ENCODE assay signal across 11 mouse cellular contexts in genomic region chr9:118632758-118633143, GRCm38 (mm10). TPM values are rescaled to one million over a fixed set of nuclear protein-coding genes. Genes with fewer than 3 reads are reported as not detected.
A peak's percentile ranks its signal among the peaks of the same experiment; 100 is the strongest.
DNase-seq lines count a peak whose midpoint lies in the region; ATAC-seq lines count a peak whose summit lies in the region.
"Had no signal": no experiment of that assay in that cellular context is flagged by ENCODE, and none has a peak within 500 bp of the region (broad histone marks: within the 10 kb centered on the region; RNA-seq: fewer than 3 reads in every experiment).

No protein-coding gene starts in this region.

- peak; percentile 57; the same call in 1 of the 2 replicates for ATAC-seq in frontal cortex, adult (ENCODE audit: low TSS enrichment)
- ATAC-seq: forebrain, embryonic 16.5 days; hindbrain, postnatal 0 days had no signal

- DNase-seq in frontal cortex, postnatal 10 days (ENCODE audit: low spot score in 2 of 2), result no peak
- DNase-seq in thymus, postnatal 0 days (ENCODE audit: low spot score), result peak; percentile 41
- DNase-seq in thymus, adult 18-20 months, result no peak
- peak; percentile 35 to 63 for DNase-seq in kidney, postnatal 25 days
- peak; percentile 51 for DNase-seq in naive thymus-derived CD4-positive, alpha-beta T cell, adult 2 months (ENCODE audit: low read depth)
- DNase-seq in gastrocnemius, adult 8-10 months (ENCODE audit: low spot score in 2 of 2), result no peak
- DNase-seq in MN1 (ENCODE audit: low spot score), result no peak
- DNase-seq: left cerebral cortex, postnatal 4 days had no signal

RNA-seq across cellular contexts. Expression of gene Itga9, which starts 26.3 kb away (rescaled TPM):
- polyA plus RNA-seq in thymus, postnatal 0 days (2015; fragmentation: Nextera tagmentation; extraction: Ambion mirVana), result 1.9 and 3.3 TPM in 2 replicates
- 1 to 10 TPM; 2.8 to 6.1 (median 4.4) TPM for total RNA-seq in gastrocnemius, adult 8-10 months (2022)

Comparison
In these comparisons a context has a peak if more than half of its experiments do, and no peak if none do; other contexts are left out.
1. DNase-seq: peak in thymus, postnatal 0 days (single experiment), kidney, postnatal 25 days (2 of 2) and naive thymus-derived CD4-positive, alpha-beta T cell, adult 2 months (single experiment); none in frontal cortex, postnatal 10 days (0 of 2), thymus, adult 18-20 months (0 of 2), gastrocnemius, adult 8-10 months (0 of 2) and MN1 (single experiment).